Mouse (Mus musculus): ENCODE measurements around the gene Foxp1. TPM values are rescaled to one million over a fixed set of nuclear protein-coding genes. Genes with fewer than 3 reads are reported as not detected.

Foxp1 gene
- total RNA-seq, 2 experiments from 2014 or later: 21.9 to 35.8 TPM

- no peak for DNase-seq
Measured at GRCm38 (mm10) chr6:99175377-99175776, 347.1 kb downstream of the Foxp1 start.

GRCm38 (mm10) chr6:99173902-99174210, 348.7 kb downstream of the Foxp1 start:
- no peak for DNase-seq

- no peak for DNase-seq
Measured at GRCm38 (mm10) chr6:99173066-99173901, 349.2 kb downstream of the Foxp1 start.

GRCm38 (mm10) chr6:99172589-99172986, 349.9 kb downstream of the Foxp1 start:
- DNase-seq: no peak

GRCm38 (mm10) chr6:99171901-99172588, 350.5 kb downstream of the Foxp1 start:
- no peak for DNase-seq

- no peak for DNase-seq
Measured at GRCm38 (mm10) chr6:99171281-99171825, 351.2 kb downstream of the Foxp1 start.

GRCm38 (mm10) chr6:99168727-99169126, 353.8 kb downstream of the Foxp1 start:
- no peak for DNase-seq

- DNase-seq: no peak
Measured at GRCm38 (mm10) chr6:99167001-99167400, 355.5 kb downstream of the Foxp1 start.

GRCm38 (mm10) chr6:99166169-99166568, 356.4 kb downstream of the Foxp1 start:
- no peak for DNase-seq

- no peak for DNase-seq
Measured at GRCm38 (mm10) chr6:99164760-99165159, 357.8 kb downstream of the Foxp1 start.

GRCm38 (mm10) chr6:99162716-99163115, 359.8 kb downstream of the Foxp1 start:
- no peak for DNase-seq

GRCm38 (mm10) chr6:99160348-99160693, 362.2 kb downstream of the Foxp1 start:
- no peak for DNase-seq

- no peak for DNase-seq
Measured at GRCm38 (mm10) chr6:99159452-99160347, 362.8 kb downstream of the Foxp1 start.

GRCm38 (mm10) chr6:99153682-99154081, 368.8 kb downstream of the Foxp1 start:
- no peak for DNase-seq

- DNase-seq: no peak
Measured at GRCm38 (mm10) chr6:99146400-99146905, 376.1 kb downstream of the Foxp1 start.

- no peak for DNase-seq
Measured at GRCm38 (mm10) chr6:99145033-99145432, 377.5 kb downstream of the Foxp1 start.

GRCm38 (mm10) chr6:99143756-99144036, 378.8 kb downstream of the Foxp1 start:
- DNase-seq: no peak

GRCm38 (mm10) chr6:99142900-99143755, 379.4 kb downstream of the Foxp1 start:
- DNase-seq: no peak

GRCm38 (mm10) chr6:99138041-99138440, 384.5 kb downstream of the Foxp1 start:
- no peak for DNase-seq

GRCm38 (mm10) chr6:99137071-99137470, 385.4 kb downstream of the Foxp1 start:
- DNase-seq: no peak

GRCm38 (mm10) chr6:99135938-99136729, 386.4 kb downstream of the Foxp1 start:
- no peak for DNase-seq

Measured in gastrocnemius, postnatal 10 days (tissue).